Comparison of ENCODE assay signal across 21 mouse cellular contexts in genomic region chr1:127160118-127160760, GRCm38 (mm10). TPM values are rescaled to one million over a fixed set of nuclear protein-coding genes. Genes with fewer than 3 reads are reported as not detected.
DNase-seq lines count a peak whose midpoint lies in the region; ATAC-seq lines count a peak whose summit lies in the region.
"Had no signal": no experiment of that assay in that cellular context is flagged by ENCODE, and none has a peak within 500 bp of the region (broad histone marks: within the 10 kb centered on the region; RNA-seq: fewer than 3 reads in every experiment).

No protein-coding gene starts in this region.

- H3K27ac ChIP-seq in forebrain, embryonic 16.5 days (ENCODE audit: low read length) = no peak overlapping the region
- H3K27ac ChIP-seq in forebrain, embryonic 10.5 days = no peak overlapping the region
- no peak overlapping the region for H3K27ac ChIP-seq in kidney, embryonic 15.5 days
- H3K27ac ChIP-seq: embryonic facial prominence, embryonic 10.5 days; hindbrain, postnatal 0 days had no signal

- H3K4me1 ChIP-seq in forebrain, embryonic 16.5 days (replicated peaks; ENCODE audit: control insufficient read depth, insufficient read depth, low read length) = no peaks in the 10 kb centered on the region
- no peaks in the 10 kb centered on the region for H3K4me1 ChIP-seq in forebrain, embryonic 10.5 days
- no peaks in the 10 kb centered on the region for H3K4me1 ChIP-seq in kidney, embryonic 15.5 days
- H3K4me1 ChIP-seq: embryonic facial prominence, embryonic 10.5 days; heart, embryonic 12.5 days had no signal

- peak; percentile 15; the same call in 1 of the 2 replicates for ATAC-seq in forebrain, embryonic 16.5 days
- no peak for ATAC-seq in kidney, embryonic 15.5 days (replicated peaks; ENCODE audit: low FRiP score)
- ATAC-seq: CD4-positive, CD25-positive, alpha-beta regulatory T cell, adult 4 months; hindbrain, postnatal 0 days; intestine, embryonic 16.5 days had no signal

- no peak overlapping the region for H3K4me3 ChIP-seq in forebrain, embryonic 16.5 days (replicated peaks; ENCODE audit: low read length)
- H3K4me3 ChIP-seq in forebrain, embryonic 10.5 days = no peak overlapping the region
- H3K4me3 ChIP-seq in kidney, embryonic 15.5 days (replicated peaks) = no peak overlapping the region
- H3K4me3 ChIP-seq: embryonic facial prominence, embryonic 10.5 days; heart, embryonic 12.5 days had no signal

- H3K36me3 ChIP-seq in forebrain, embryonic 16.5 days (ENCODE audit: control insufficient read depth, insufficient read depth) = no peaks in the 10 kb centered on the region
- H3K36me3 ChIP-seq in forebrain, embryonic 10.5 days (replicated peaks) = no peaks in the 10 kb centered on the region
- H3K36me3 ChIP-seq in kidney, embryonic 15.5 days = no peaks in the 10 kb centered on the region
- H3K36me3 ChIP-seq: embryonic facial prominence, embryonic 10.5 days; heart, embryonic 12.5 days had no signal

- H3K9ac ChIP-seq in forebrain, embryonic 16.5 days (replicated peaks; ENCODE audit: low read depth, low read length) = no peak overlapping the region
- no peak overlapping the region for H3K9ac ChIP-seq in kidney, embryonic 15.5 days
- H3K9ac ChIP-seq: heart, embryonic 12.5 days had no signal

- WGBS in forebrain, embryonic 16.5 days = 22% methylated on average over 5 of the region's 5 CpGs
- 59% methylated on average over 5 of the region's 5 CpGs for WGBS in forebrain, embryonic 10.5 days
- WGBS in kidney, embryonic 15.5 days = 93% methylated on average over 5 of the region's 5 CpGs

- H3K4me2 ChIP-seq in forebrain, embryonic 16.5 days (ENCODE audit: low read length) = no peak overlapping the region
- H3K4me2 ChIP-seq in kidney, embryonic 15.5 days = no peak overlapping the region
- H3K4me2 ChIP-seq: heart, embryonic 12.5 days had no signal

- DNase-seq in forebrain, embryonic 10.5 days (ENCODE audit: extremely low spot score, low spot score) = no peak
- peak; percentile 77 to 81 for DNase-seq in kidney, adult 8-10 months
- peak; percentile 28 to 42 for DNase-seq in right cerebral cortex, postnatal 10 days (ENCODE audit: low spot score in 2 of 2)
- DNase-seq in right cerebral cortex, adult 18-20 months = no peak
- no peak for DNase-seq in heart, postnatal 4 days
- DNase-seq: adrenal gland, postnatal 25 days; cerebellum, postnatal 10 days; gastrocnemius, postnatal 25 days; heart, adult 18-20 months; heart, postnatal 10 days; lung, postnatal 4 days; midbrain, embryonic 14.5 days; right cerebral cortex, postnatal 25 days; spleen, adult 18-20 months had no signal

- H3K27me3 ChIP-seq in forebrain, embryonic 16.5 days (replicated peaks; ENCODE audit: control insufficient read depth, insufficient read depth, low read length) = no peaks in the 10 kb centered on the region
- H3K27me3 ChIP-seq in forebrain, embryonic 10.5 days (ENCODE audit: poor library complexity, severe bottlenecking) = no peaks in the 10 kb centered on the region
- no peaks in the 10 kb centered on the region for H3K27me3 ChIP-seq in kidney, embryonic 15.5 days
- H3K27me3 ChIP-seq: heart, embryonic 12.5 days had no signal

- H3K9me3 ChIP-seq in forebrain, embryonic 16.5 days (ENCODE audit: control insufficient read depth, low read length) = no peaks in the 10 kb centered on the region
- no peaks in the 10 kb centered on the region for H3K9me3 ChIP-seq in forebrain, embryonic 10.5 days
- H3K9me3 ChIP-seq in kidney, embryonic 15.5 days (replicated peaks) = no peaks in the 10 kb centered on the region
- H3K9me3 ChIP-seq: embryonic facial prominence, embryonic 10.5 days; heart, embryonic 12.5 days had no signal

RNA-seq across cellular contexts. Expression of gene Mgat5, which starts 44.6 kb away (rescaled TPM):
- polyA plus RNA-seq in forebrain, embryonic 16.5 days (2015; fragmentation: Nextera tagmentation; extraction: Ambion mirVana) = 12.1 and 14.8 TPM in 2 replicates
- 5.1 and 5.5 TPM in 2 replicates for polyA plus RNA-seq in forebrain, embryonic 10.5 days (2016; fragmentation: Nextera tagmentation; extraction: Ambion mirVana)
- polyA plus RNA-seq in kidney, embryonic 15.5 days (2015; fragmentation: Nextera tagmentation; extraction: Ambion mirVana) = 8.2 and 8.6 TPM in 2 replicates
- total RNA-seq in heart, postnatal 4 days (2021) = 10 to 100 TPM; 18.3 to 21.4 TPM

Comparison
In these comparisons a context has a peak if more than half of its experiments do, and no peak if none do; other contexts are left out.
1. DNase-seq: peak in kidney, adult 8-10 months (2 of 2) and right cerebral cortex, postnatal 10 days (2 of 2); none in forebrain, embryonic 10.5 days (single experiment), right cerebral cortex, adult 18-20 months (single experiment) and heart, postnatal 4 days (single experiment).